Mouse (Mus musculus) forebrain, embryonic 11.5 days (tissue): ENCODE data around the gene Ptges2. TPM values are rescaled to one million over a fixed set of nuclear protein-coding genes. Genes with fewer than 3 reads are reported as not detected.

ENCODE experiments used
- ATAC-seq: fragments of 200-750 bp; cut with Nextera tagmentation; replicated peaks from 2 replicates; pipeline ENCODE4 v1.8.0; 2017; ENCODE audit warnings: moderate TSS enrichment; ENCODE audit not compliant: low FRiP score
- DNase-seq: peaks from one replicate; pipeline ENCODE4 v3.0.0-alpha.2; 2017; ENCODE audit warnings: low spot score
- H3K27ac ChIP-seq: fragments of 300-500 bp; sonication (generic); 2 replicates; pipeline ENCODE4 v1.5.1; 2014; ENCODE audit warnings: low read depth, low read length
- H3K27me3 ChIP-seq: fragments of 300-500 bp; sonication (generic); 2 replicates; pipeline ENCODE4 v1.6.1; 2014; ENCODE audit warnings: mild to moderate bottlenecking, low read length, mixed read lengths; ENCODE audit not compliant: control insufficient read depth, insufficient read depth
- H3K36me3 ChIP-seq: fragments of 300-500 bp; sonication (generic); 2 replicates; pipeline ENCODE4 v1.6.1; 2014; ENCODE audit warnings: mild to moderate bottlenecking, low read length, moderate library complexity, mixed read lengths; ENCODE audit not compliant: control insufficient read depth, insufficient read depth
- H3K4me1 ChIP-seq: fragments of 300-500 bp; sonication (generic); replicated peaks from 2 replicates; pipeline ENCODE4 v1.6.1; 2014; ENCODE audit warnings: low read length, mixed read lengths; ENCODE audit not compliant: control insufficient read depth, insufficient read depth
- H3K4me2 ChIP-seq: fragments of 300-500 bp; sonication (generic); 2 replicates; pipeline ENCODE4 v1.6.1; 2014; ENCODE audit warnings: low read depth, mild to moderate bottlenecking, low read length, moderate library complexity, mixed read lengths; ENCODE audit not compliant: severe bottlenecking
- H3K4me3 ChIP-seq: fragments of 300-500 bp; sonication (generic); 2 replicates; pipeline ENCODE4 v1.5.1; 2014; ENCODE audit warnings: low read depth, low read length
- H3K9ac ChIP-seq: fragments of 300-500 bp; sonication (generic); 2 replicates; pipeline ENCODE4 v1.6.1; 2014; ENCODE audit warnings: low read length
- H3K9me3 ChIP-seq: fragments of 300-500 bp; sonication (generic); 2 replicates; pipeline ENCODE4 v1.6.1; 2016; ENCODE audit warnings: low read length, mixed read lengths; ENCODE audit not compliant: control insufficient read depth
- WGBS: fragments of 180-500 bp; shearing (Covaris S2); extraction: QIAGEN DNeasy Blood & Tissue Kit; methylation state at CpG from one replicate; pipeline ENCODE4 v1.1.7; 2014; 5-methylcytosine and 5-hydroxymethylcytosine counted together
- polyA plus RNA-seq: library from polyadenylated mRNA; unstranded; fragments of >200 nt; fragmentation: Nextera tagmentation; extraction: Ambion mirVana; gene quantifications from 2 replicates; pipeline ENCODE4 v1.2.1, GENCODE M21; 2014

Ptges2 gene
- polyA plus RNA-seq, 1 experiment from 2014 or later: 28.0 TPM

- H3K9ac ChIP-seq: 0 out of 2 replicates have a peak overlapping the region, but pooled peaks have one; percentile 8
- peak overlapping the region; percentile 28; the same call in 1 of the 2 replicates for H3K27ac ChIP-seq
- 90% methylated on average over 2 of the region's 2 CpGs for WGBS
- ATAC-seq (no peak), DNase-seq (peak; percentile 31)
- H3K4me3 ChIP-seq: no peak overlapping the region
- H3K27me3 ChIP-seq: no peaks in the 10 kb centered on the region
- peaks cover 11% of the 10 kb centered on the region for H3K4me1 ChIP-seq
- H3K4me2 ChIP-seq: no peak overlapping the region
- no peaks in the 10 kb centered on the region for H3K36me3 ChIP-seq
- no peaks in the 10 kb centered on the region for H3K9me3 ChIP-seq
Observed at GRCm38 (mm10) chr2:32437612-32438166, 42.0 kb downstream of the Ptges2 start.

- Histone ChIP-seq H3K9ac (no peak overlapping the region), H3K4me1 (peaks cover 11% of the 10 kb centered on the region), H3K27ac (no peak overlapping the region; the same call in 1 of the 2 replicates), H3K9me3 (no peaks in the 10 kb centered on the region), H3K36me3 (no peaks in the 10 kb centered on the region), H3K27me3 (no peaks in the 10 kb centered on the region), H3K4me3 (no peak overlapping the region), H3K4me2 (no peak overlapping the region)
- ATAC-seq (no peak), DNase-seq (no peak)
- 72% methylated on average over 3 of the region's 3 CpGs for WGBS
Observed at GRCm38 (mm10) chr2:32438733-32439132, 43.0 kb downstream of the Ptges2 start.

GRCm38 (mm10) chr2:32439177-32439576 lies 43.5 kb downstream of the Ptges2 start:
- 18% methylated on average over 6 of the region's 6 CpGs for WGBS
- no peak overlapping the region for H3K9ac ChIP-seq
- H3K27ac ChIP-seq: no peak overlapping the region; the same call in 1 of the 2 replicates
- no peak overlapping the region for H3K4me3 ChIP-seq
- no peaks in the 10 kb centered on the region for H3K27me3 ChIP-seq
- H3K4me1 ChIP-seq: peaks cover 11% of the 10 kb centered on the region
- H3K4me2 ChIP-seq: no peak overlapping the region
- no peak for DNase-seq
- H3K9me3 ChIP-seq: no peaks in the 10 kb centered on the region
- no peaks in the 10 kb centered on the region for H3K36me3 ChIP-seq
- no peak for ATAC-seq

- Histone ChIP-seq H3K4me3 (no peak overlapping the region), H3K27me3 (no peaks in the 10 kb centered on the region), H3K4me1 (peaks cover 11% of the 10 kb centered on the region), H3K36me3 (no peaks in the 10 kb centered on the region), H3K27ac (peak overlapping the region; percentile 37; the same call in 1 of the 2 replicates), H3K9me3 (no peaks in the 10 kb centered on the region), H3K9ac (no peak overlapping the region), H3K4me2 (no peak overlapping the region)
- DNase-seq (peak; percentile 43), ATAC-seq (no peak)
- 43% methylated on average over 2 of the region's 2 CpGs for WGBS
Observed at GRCm38 (mm10) chr2:32440164-32440563, 44.5 kb downstream of the Ptges2 start.

GRCm38 (mm10) chr2:32440632-32441031 lies 44.9 kb downstream of the Ptges2 start:
- Histone ChIP-seq H3K4me1 (peaks cover 11% of the 10 kb centered on the region), H3K36me3 (no peaks in the 10 kb centered on the region), H3K27me3 (no peaks in the 10 kb centered on the region), H3K4me2 (no peak overlapping the region), H3K27ac (no peak overlapping the region), H3K9ac (no peak overlapping the region), H3K4me3 (no peak overlapping the region), H3K9me3 (no peaks in the 10 kb centered on the region)
- WGBS: 84% methylated on average over 1 of the region's 1 CpGs
- no peak for ATAC-seq
- no peak for DNase-seq

- Histone ChIP-seq H3K27ac (no peak overlapping the region), H3K4me3 (no peak overlapping the region), H3K9me3 (no peaks in the 10 kb centered on the region), H3K4me2 (no peak overlapping the region), H3K4me1 (peaks cover 11% of the 10 kb centered on the region), H3K9ac (no peak overlapping the region), H3K27me3 (no peaks in the 10 kb centered on the region), H3K36me3 (no peaks in the 10 kb centered on the region)
- WGBS: 98% methylated on average over 2 of the region's 2 CpGs
- ATAC-seq (no peak), DNase-seq (no peak)
Observed at GRCm38 (mm10) chr2:32441550-32441949, 45.9 kb downstream of the Ptges2 start.

- no peaks in the 10 kb centered on the region for H3K27me3 ChIP-seq
- no peaks in the 10 kb centered on the region for H3K36me3 ChIP-seq
- ATAC-seq (no peak), DNase-seq (no peak)
- no peak overlapping the region for H3K4me3 ChIP-seq
- no peak overlapping the region for H3K9ac ChIP-seq
- no peak overlapping the region for H3K27ac ChIP-seq
- no peak overlapping the region for H3K4me2 ChIP-seq
- WGBS: 90% methylated on average over 1 of the region's 1 CpGs
- peaks cover under 1% of the 10 kb centered on the region; the same call in 1 of the 2 replicates for H3K4me1 ChIP-seq
- H3K9me3 ChIP-seq: no peaks in the 10 kb centered on the region
Observed at GRCm38 (mm10) chr2:32445535-32445934, 49.8 kb downstream of the Ptges2 start.

- Histone ChIP-seq H3K4me2 (no peak overlapping the region), H3K9me3 (no peaks in the 10 kb centered on the region), H3K27me3 (no peaks in the 10 kb centered on the region), H3K36me3 (no peaks in the 10 kb centered on the region), H3K4me1 (peaks cover 2% of the 10 kb centered on the region; the same call in 1 of the 2 replicates), H3K9ac (no peak overlapping the region), H3K4me3 (no peak overlapping the region), H3K27ac (no peak overlapping the region)
- WGBS: 88% methylated on average over 9 of the region's 9 CpGs
- no peak for DNase-seq
- ATAC-seq: no peak
Observed at GRCm38 (mm10) chr2:32447264-32447936, 51.7 kb downstream of the Ptges2 start.

- WGBS: 97% methylated on average over 1 of the region's 1 CpGs
- Histone ChIP-seq H3K27ac (no peak overlapping the region), H3K9ac (no peak overlapping the region), H3K4me3 (no peak overlapping the region), H3K4me1 (peaks cover 5% of the 10 kb centered on the region; the same call in 1 of the 2 replicates), H3K9me3 (no peaks in the 10 kb centered on the region), H3K27me3 (no peaks in the 10 kb centered on the region), H3K36me3 (no peaks in the 10 kb centered on the region), H3K4me2 (no peak overlapping the region)
- ATAC-seq (no peak), DNase-seq (no peak)
Observed at GRCm38 (mm10) chr2:32448480-32448879, 52.8 kb downstream of the Ptges2 start.
